ENCODE assay signal across 10 mouse cellular contexts in genomic region chr4:124575269-124575954, GRCm38 (mm10). TPM values are rescaled to one million over a fixed set of nuclear protein-coding genes. Genes with fewer than 3 reads are reported as not detected.
DNase-seq lines count a peak whose midpoint lies in the region; ATAC-seq lines count a peak whose summit lies in the region.
"Had no signal": no experiment of that assay in that cellular context is flagged by ENCODE, and none has a peak within 500 bp of the region (broad histone marks: within the 10 kb centered on the region; RNA-seq: fewer than 3 reads in every experiment).

No protein-coding gene starts in this region.

- DNase-seq in kidney, postnatal 36 days, result no peak
- peak; percentile 63 for DNase-seq in embryo, embryonic 11 days
- peak; percentile 66 to 76 for DNase-seq in left cerebral cortex, postnatal 10 days (ENCODE audit: extremely low spot score in 1 of 2, low spot score in 2 of 2)
- DNase-seq in B cell, adult 2 months, result no peak
- DNase-seq in thymus, postnatal 14 days, result no peak

- H3K4me2 ChIP-seq in kidney, embryonic 16.5 days (replicated peaks; ENCODE audit: low read depth, low read length), result peak overlapping the region; percentile 83
- H3K4me2 ChIP-seq in heart, embryonic 16.5 days (ENCODE audit: low read depth, low read length), result peak overlapping the region; percentile 79
- H3K4me2 ChIP-seq in neural tube, embryonic 13.5 days, result peak overlapping the region; percentile 84

- no peaks in the 10 kb centered on the region for H3K9me3 ChIP-seq in kidney, embryonic 16.5 days (ENCODE audit: low read length)
- H3K9me3 ChIP-seq in heart, embryonic 16.5 days (replicated peaks; ENCODE audit: control insufficient read depth, low read length), result no peaks in the 10 kb centered on the region; the same call in 1 of the 2 replicates
- H3K9me3 ChIP-seq in neural tube, embryonic 13.5 days, result no peaks in the 10 kb centered on the region

- under 1% methylated on average over 60 of the region's 61 CpGs for WGBS in kidney, embryonic 16.5 days
- under 1% methylated on average over 61 of the region's 61 CpGs for WGBS in heart, embryonic 16.5 days
- under 1% methylated on average over 61 of the region's 61 CpGs for WGBS in neural tube, embryonic 13.5 days

- H3K9ac ChIP-seq in kidney, embryonic 16.5 days (replicated peaks; ENCODE audit: low read length), result peak overlapping the region; percentile 59
- peak overlapping the region; percentile 68 for H3K9ac ChIP-seq in heart, embryonic 16.5 days (ENCODE audit: low read length)
- H3K9ac ChIP-seq in neural tube, embryonic 13.5 days, result peak overlapping the region; percentile 70

- peak; percentile 33; the same call in 1 of the 2 replicates for ATAC-seq in kidney, embryonic 16.5 days (ENCODE audit: low FRiP score, low TSS enrichment)
- ATAC-seq in heart, embryonic 16.5 days (replicated peaks; ENCODE audit: extremely low read depth, insufficient read depth, low FRiP score), result 0 out of 2 replicates have a peak, but pooled peaks have one; percentile 24
- ATAC-seq in neural tube, embryonic 13.5 days (ENCODE audit: low read depth), result peak; percentile 59; the same call in 1 of the 2 replicates

- peak overlapping the region; percentile 47 for H3K4me3 ChIP-seq in kidney, embryonic 16.5 days (ENCODE audit: low read length)
- H3K4me3 ChIP-seq in heart, embryonic 16.5 days (ENCODE audit: low read length), result peak overlapping the region; percentile 52
- peak overlapping the region; percentile 42 for H3K4me3 ChIP-seq in neural tube, embryonic 13.5 days

- H3K27me3 ChIP-seq in kidney, embryonic 16.5 days (ENCODE audit: insufficient read depth, low read length), result peaks cover 46% of the 10 kb centered on the region
- peaks cover 35% of the 10 kb centered on the region for H3K27me3 ChIP-seq in heart, embryonic 16.5 days (ENCODE audit: control insufficient read depth, insufficient read depth, low read length)
- peaks cover 86% of the 10 kb centered on the region for H3K27me3 ChIP-seq in neural tube, embryonic 13.5 days
- H3K27me3 ChIP-seq: Patski had no signal

- H3K36me3 ChIP-seq in kidney, embryonic 16.5 days (ENCODE audit: insufficient read depth, low read length), result no peaks in the 10 kb centered on the region
- H3K36me3 ChIP-seq in heart, embryonic 16.5 days (ENCODE audit: control insufficient read depth, insufficient read depth), result no peaks in the 10 kb centered on the region
- no peaks in the 10 kb centered on the region for H3K36me3 ChIP-seq in neural tube, embryonic 13.5 days

- H3K4me1 ChIP-seq in kidney, embryonic 16.5 days (ENCODE audit: insufficient read depth, low read length), result peaks cover 20% of the 10 kb centered on the region
- H3K4me1 ChIP-seq in heart, embryonic 16.5 days (ENCODE audit: control insufficient read depth, insufficient read depth, low read length), result peaks cover 30% of the 10 kb centered on the region
- peaks cover 42% of the 10 kb centered on the region for H3K4me1 ChIP-seq in neural tube, embryonic 13.5 days (replicated peaks)

- intact Hi-C loops in left cerebral cortex, postnatal 10 days (cut with DNase I), result loop anchor here (10.0 kb wide), 2 partner anchors 171 to 371 kb away; no protein-coding TSS in a partner anchor

- H3K27ac ChIP-seq in kidney, embryonic 16.5 days (ENCODE audit: low read length), result no peak overlapping the region
- H3K27ac ChIP-seq in heart, embryonic 16.5 days (ENCODE audit: low read length), result no peak overlapping the region
- no peak overlapping the region for H3K27ac ChIP-seq in neural tube, embryonic 13.5 days (replicated peaks)

RNA-seq across cellular contexts. Expression of gene 3100002H09Rik, which starts 35.2 kb away (rescaled TPM):
- polyA plus RNA-seq in kidney, embryonic 16.5 days (2015; fragmentation: Nextera tagmentation; extraction: Ambion mirVana), result 0.19 TPM in 1 of 2 replicates, not detected in the other
- 0.17 TPM in 1 of 2 replicates, not detected in the other for polyA plus RNA-seq in heart, embryonic 16.5 days (2015; fragmentation: Nextera tagmentation; extraction: Ambion mirVana)
- total RNA-seq in left cerebral cortex, postnatal 10 days (2021), result under 1 TPM; 0.54 to 0.71 TPM
- 0.47 and 0.68 TPM in 2 replicates for polyA plus RNA-seq in neural tube, embryonic 13.5 days (2015; fragmentation: Nextera tagmentation; extraction: Ambion mirVana)
- total RNA-seq: liver, adult 2 months had no signal
- polyA plus RNA-seq: liver, adult 2 months; Patski had no signal

Comparison
In these comparisons a context has a peak if more than half of its experiments do, and no peak if none do; other contexts are left out.
1. DNase-seq: peak in embryo, embryonic 11 days (single experiment) and left cerebral cortex, postnatal 10 days (2 of 2); none in kidney, postnatal 36 days (0 of 2), B cell, adult 2 months (0 of 2) and thymus, postnatal 14 days (single experiment).
2. Peak in every context shown above with its lines, with median percentiles within 50 percentile points of each other: ATAC-seq, H3K4me2 ChIP-seq, H3K4me3 ChIP-seq and H3K9ac ChIP-seq.